Mouse (Mus musculus): ENCODE data around the gene Slc16a4. TPM values are rescaled to one million over a fixed set of nuclear protein-coding genes. Genes with fewer than 3 reads are reported as not detected.

The Slc16a4 gene
- polyA plus RNA-seq, 1 experiment from 2014 or later, result 2.4 TPM

- Histone ChIP-seq H3K4me2 (ENCODE audit: low read length) (no peak overlapping the region), H3K4me3 (replicated peaks; ENCODE audit: low read length) (no peak overlapping the region), H3K27ac (ENCODE audit: low read length) (peak overlapping the region; percentile 75), H3K4me1 (replicated peaks; ENCODE audit: control insufficient read depth, insufficient read depth, low read length) (peaks cover 18% of the 10 kb centered on the region), H3K9me3 (ENCODE audit: control insufficient read depth, low read length) (no peaks in the 10 kb centered on the region), H3K36me3 (ENCODE audit: control insufficient read depth, insufficient read depth) (no peaks in the 10 kb centered on the region), H3K9ac (replicated peaks; ENCODE audit: low read depth, low read length) (no peak overlapping the region), H3K27me3 (replicated peaks; ENCODE audit: control insufficient read depth, insufficient read depth, low read length) (no peaks in the 10 kb centered on the region)
- peak; percentile 30 for ATAC-seq
- WGBS, result 41% methylated on average over 5 of the region's 5 CpGs
Measured at GRCm38 (mm10) chr3:107257924-107258323, 33.1 kb upstream of the Slc16a4 start.

DNA sequence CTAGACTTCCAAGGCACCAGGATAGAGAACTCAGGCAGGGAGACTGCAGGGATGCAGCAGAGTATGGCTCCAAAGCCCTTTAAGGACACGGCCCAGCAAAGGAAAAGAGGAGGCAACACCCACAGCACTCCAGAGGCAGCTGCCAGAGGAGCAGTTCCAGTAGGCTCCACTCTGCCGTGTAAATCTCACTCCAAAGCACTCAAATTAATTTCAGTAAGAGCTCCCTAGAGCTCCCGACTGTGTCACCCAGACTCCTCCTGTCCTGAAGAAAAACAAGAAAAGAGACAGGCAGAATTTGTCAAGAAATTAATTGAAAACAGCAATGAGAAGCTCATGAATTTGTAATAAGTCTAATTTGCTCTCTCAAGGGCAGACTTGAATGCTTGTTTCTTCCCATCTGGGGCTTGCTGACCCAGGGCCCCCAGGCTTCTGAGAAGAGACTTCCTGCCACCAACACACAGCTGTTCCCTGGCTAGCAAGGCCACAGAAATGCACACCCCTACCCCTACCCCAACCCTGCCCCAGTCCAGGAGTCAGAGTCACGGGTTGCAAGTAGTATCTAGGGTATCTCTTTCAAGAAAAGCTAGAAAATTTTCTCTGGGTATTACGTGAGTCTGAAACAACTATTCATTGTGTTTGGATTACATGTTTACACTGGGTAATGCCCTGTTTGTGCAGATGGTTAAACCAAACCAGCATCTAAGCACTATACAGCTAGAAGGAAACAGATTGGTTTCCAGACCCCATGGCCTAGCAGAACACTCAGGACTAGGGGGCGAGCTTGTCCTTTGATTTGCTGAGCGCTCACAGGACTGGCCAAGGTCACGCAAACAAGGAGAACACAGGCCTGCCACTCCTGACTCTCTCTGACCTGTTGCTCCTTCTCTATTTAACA, 29.8 kb upstream of the Slc16a4 start:
- Histone ChIP-seq H3K9me3 (ENCODE audit: control insufficient read depth, low read length) (no peaks in the 10 kb centered on the region), H3K27ac (ENCODE audit: low read length) (peak overlapping the region; percentile 26), H3K9ac (replicated peaks; ENCODE audit: low read depth, low read length) (no peak overlapping the region), H3K27me3 (replicated peaks; ENCODE audit: control insufficient read depth, insufficient read depth, low read length) (no peaks in the 10 kb centered on the region), H3K36me3 (ENCODE audit: control insufficient read depth, insufficient read depth) (no peaks in the 10 kb centered on the region), H3K4me3 (replicated peaks; ENCODE audit: low read length) (no peak overlapping the region), H3K4me2 (ENCODE audit: low read length) (no peak overlapping the region), H3K4me1 (replicated peaks; ENCODE audit: control insufficient read depth, insufficient read depth, low read length) (peaks cover 18% of the 10 kb centered on the region)
- ATAC-seq, result peak; percentile 79
- 35% methylated on average over 8 of the region's 8 CpGs for WGBS

- no peaks in the 10 kb centered on the region for H3K36me3 ChIP-seq (ENCODE audit: control insufficient read depth, insufficient read depth)
- ATAC-seq, result no peak
- WGBS, result 31% methylated on average over 7 of the region's 7 CpGs
- peak overlapping the region; percentile 18; the same call in 1 of the 2 replicates for H3K27ac ChIP-seq (ENCODE audit: low read length)
- H3K9ac ChIP-seq (replicated peaks; ENCODE audit: low read depth, low read length), result no peak overlapping the region
- H3K9me3 ChIP-seq (ENCODE audit: control insufficient read depth, low read length), result no peaks in the 10 kb centered on the region
- H3K4me1 ChIP-seq (replicated peaks; ENCODE audit: control insufficient read depth, insufficient read depth, low read length), result peaks cover 18% of the 10 kb centered on the region
- no peak overlapping the region for H3K4me3 ChIP-seq (replicated peaks; ENCODE audit: low read length)
- H3K4me2 ChIP-seq (ENCODE audit: low read length), result no peak overlapping the region
- H3K27me3 ChIP-seq (replicated peaks; ENCODE audit: control insufficient read depth, insufficient read depth, low read length), result no peaks in the 10 kb centered on the region
Measured at GRCm38 (mm10) chr3:107261851-107262165, 29.2 kb upstream of the Slc16a4 start.

DNA sequence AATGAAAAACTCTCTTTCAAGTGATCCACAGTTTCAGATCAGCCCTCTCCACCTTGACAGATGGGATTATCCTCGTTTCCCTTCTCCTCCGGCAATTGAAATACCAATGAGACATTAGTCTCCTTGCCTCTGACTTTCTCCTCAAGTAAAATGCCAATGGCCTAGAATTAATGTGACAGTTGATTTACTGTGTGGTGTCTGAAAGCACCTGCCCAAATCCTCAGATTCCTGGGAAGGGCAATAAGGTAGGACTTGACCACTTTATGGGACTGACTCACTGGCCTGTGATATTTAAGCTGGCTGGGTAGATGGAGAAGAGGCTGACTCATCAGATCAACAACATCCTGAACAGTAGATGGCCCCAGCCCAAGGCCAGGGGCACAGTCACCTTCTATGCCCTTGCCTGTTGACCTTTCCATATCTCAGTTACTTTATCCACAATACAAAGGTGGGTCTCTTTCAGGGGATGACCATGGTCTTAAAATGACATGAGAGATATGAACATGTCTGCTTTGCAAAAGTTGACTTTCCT, 24.1 kb upstream of the Slc16a4 start:
- no peaks in the 10 kb centered on the region for H3K27me3 ChIP-seq (replicated peaks; ENCODE audit: control insufficient read depth, insufficient read depth, low read length)
- no peaks in the 10 kb centered on the region; the same call in 1 of the 2 replicates for H3K4me1 ChIP-seq (replicated peaks; ENCODE audit: control insufficient read depth, insufficient read depth, low read length)
- H3K27ac ChIP-seq (ENCODE audit: low read length), result no peak overlapping the region
- H3K4me2 ChIP-seq (ENCODE audit: low read length), result no peak overlapping the region
- H3K4me3 ChIP-seq (replicated peaks; ENCODE audit: low read length), result no peak overlapping the region
- ATAC-seq, result no peak
- no peaks in the 10 kb centered on the region for H3K9me3 ChIP-seq (ENCODE audit: control insufficient read depth, low read length)
- H3K36me3 ChIP-seq (ENCODE audit: control insufficient read depth, insufficient read depth), result no peaks in the 10 kb centered on the region
- H3K9ac ChIP-seq (replicated peaks; ENCODE audit: low read depth, low read length), result no peak overlapping the region
- 76% methylated on average over 2 of the region's 2 CpGs for WGBS

DNA sequence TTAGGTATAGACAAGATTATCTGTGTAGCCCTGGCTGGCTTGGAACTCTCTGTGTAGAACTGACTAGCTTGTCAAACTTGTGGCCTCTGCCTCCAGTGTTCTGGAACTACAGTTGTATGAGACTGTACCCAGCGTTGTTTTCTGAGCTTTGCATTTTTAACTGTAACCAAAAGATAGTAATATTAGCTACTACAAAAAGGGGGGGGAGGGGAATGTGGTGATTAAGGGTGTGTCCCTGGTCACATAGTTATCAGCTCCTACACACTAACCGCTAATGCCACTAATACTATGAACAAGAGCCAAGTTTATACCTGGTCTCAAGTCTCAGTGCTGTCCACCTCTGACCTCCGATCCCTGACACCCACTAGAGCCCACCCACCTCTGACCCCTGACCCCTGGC, 18.6 kb upstream of the Slc16a4 start:
- no peaks in the 10 kb centered on the region for H3K4me1 ChIP-seq (replicated peaks; ENCODE audit: control insufficient read depth, insufficient read depth, low read length)
- no peak overlapping the region for H3K4me2 ChIP-seq (ENCODE audit: low read length)
- ATAC-seq, result no peak
- no peak overlapping the region for H3K4me3 ChIP-seq (replicated peaks; ENCODE audit: low read length)
- WGBS, result 86% methylated on average over 3 of the region's 3 CpGs
- no peak overlapping the region for H3K27ac ChIP-seq (ENCODE audit: low read length)
- no peaks in the 10 kb centered on the region for H3K9me3 ChIP-seq (ENCODE audit: control insufficient read depth, low read length)
- H3K9ac ChIP-seq (replicated peaks; ENCODE audit: low read depth, low read length), result no peak overlapping the region
- no peaks in the 10 kb centered on the region for H3K36me3 ChIP-seq (ENCODE audit: control insufficient read depth, insufficient read depth)
- no peaks in the 10 kb centered on the region for H3K27me3 ChIP-seq (replicated peaks; ENCODE audit: control insufficient read depth, insufficient read depth, low read length)

- Histone ChIP-seq H3K4me3 (replicated peaks; ENCODE audit: low read length) (no peak overlapping the region), H3K4me1 (replicated peaks; ENCODE audit: control insufficient read depth, insufficient read depth, low read length) (peaks cover 4% of the 10 kb centered on the region; the same call in 1 of the 2 replicates), H3K4me2 (ENCODE audit: low read length) (no peak overlapping the region), H3K9me3 (ENCODE audit: control insufficient read depth, low read length) (no peaks in the 10 kb centered on the region), H3K27ac (ENCODE audit: low read length) (no peak overlapping the region), H3K27me3 (replicated peaks; ENCODE audit: control insufficient read depth, insufficient read depth, low read length) (no peaks in the 10 kb centered on the region), H3K36me3 (ENCODE audit: control insufficient read depth, insufficient read depth) (no peaks in the 10 kb centered on the region), H3K9ac (replicated peaks; ENCODE audit: low read depth, low read length) (no peak overlapping the region)
- peak; percentile 74 for ATAC-seq
- WGBS, result 13% methylated on average over 3 of the region's 3 CpGs
Measured at GRCm38 (mm10) chr3:107273820-107274219, 17.2 kb upstream of the Slc16a4 start.

DNA sequence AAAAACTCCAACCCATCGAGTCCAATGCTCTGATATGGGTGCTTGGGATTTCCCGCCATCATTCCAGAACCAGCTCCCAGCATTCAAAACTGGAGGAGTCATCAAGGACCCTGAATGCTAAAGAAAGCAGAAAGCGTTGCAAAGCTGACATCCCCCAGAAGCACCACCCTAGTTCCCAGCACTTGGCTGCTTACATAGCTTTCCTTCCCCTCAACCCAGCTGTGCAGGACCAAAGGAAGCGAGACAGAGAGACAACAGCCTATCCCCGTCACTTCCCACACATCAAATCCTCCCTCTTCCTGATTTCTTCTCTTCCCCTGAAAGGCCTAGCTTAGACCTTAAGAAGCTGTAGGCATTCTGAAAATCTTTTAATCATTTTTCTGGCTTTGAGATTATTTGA, 15.7 kb upstream of the Slc16a4 start:
- no peaks in the 10 kb centered on the region for H3K36me3 ChIP-seq (ENCODE audit: control insufficient read depth, insufficient read depth)
- no peaks in the 10 kb centered on the region for H3K27me3 ChIP-seq (replicated peaks; ENCODE audit: control insufficient read depth, insufficient read depth, low read length)
- no peak for ATAC-seq
- peaks cover 15% of the 10 kb centered on the region for H3K4me1 ChIP-seq (replicated peaks; ENCODE audit: control insufficient read depth, insufficient read depth, low read length)
- WGBS, result 73% methylated on average over 5 of the region's 5 CpGs
- no peak overlapping the region for H3K4me3 ChIP-seq (replicated peaks; ENCODE audit: low read length)
- no peak overlapping the region for H3K9ac ChIP-seq (replicated peaks; ENCODE audit: low read depth, low read length)
- no peak overlapping the region for H3K4me2 ChIP-seq (ENCODE audit: low read length)
- no peak overlapping the region for H3K27ac ChIP-seq (ENCODE audit: low read length)
- no peaks in the 10 kb centered on the region for H3K9me3 ChIP-seq (ENCODE audit: control insufficient read depth, low read length)

DNA sequence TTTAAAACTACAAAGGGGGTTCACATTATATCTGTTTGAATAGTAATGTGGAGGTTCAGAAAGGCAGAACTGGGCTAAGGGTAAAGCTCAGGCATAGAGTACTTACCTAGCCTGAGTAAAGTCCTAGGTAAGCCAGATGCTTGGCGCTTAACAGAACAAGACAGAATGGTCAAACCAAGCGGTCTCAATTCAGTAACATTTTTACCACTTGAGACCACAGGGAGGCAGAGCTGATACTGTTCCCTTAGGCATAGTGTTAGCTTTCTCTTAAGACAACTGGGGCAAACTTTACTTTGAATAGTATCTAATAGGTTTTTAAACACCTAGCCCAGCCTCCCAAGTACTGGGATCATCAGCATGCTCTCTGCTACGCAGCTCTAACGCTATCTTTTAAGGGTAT, 15.0 kb upstream of the Slc16a4 start:
- H3K36me3 ChIP-seq (ENCODE audit: control insufficient read depth, insufficient read depth), result no peaks in the 10 kb centered on the region
- no peak overlapping the region for H3K4me3 ChIP-seq (replicated peaks; ENCODE audit: low read length)
- H3K9ac ChIP-seq (replicated peaks; ENCODE audit: low read depth, low read length), result no peak overlapping the region
- H3K4me2 ChIP-seq (ENCODE audit: low read length), result no peak overlapping the region
- H3K27ac ChIP-seq (ENCODE audit: low read length), result no peak overlapping the region
- H3K27me3 ChIP-seq (replicated peaks; ENCODE audit: control insufficient read depth, insufficient read depth, low read length), result no peaks in the 10 kb centered on the region
- H3K4me1 ChIP-seq (replicated peaks; ENCODE audit: control insufficient read depth, insufficient read depth, low read length), result peaks cover 17% of the 10 kb centered on the region
- 53% methylated on average over 4 of the region's 4 CpGs for WGBS
- no peak for ATAC-seq
- no peaks in the 10 kb centered on the region for H3K9me3 ChIP-seq (ENCODE audit: control insufficient read depth, low read length)

- no peaks in the 10 kb centered on the region for H3K9me3 ChIP-seq (ENCODE audit: control insufficient read depth, low read length)
- no peaks in the 10 kb centered on the region for H3K36me3 ChIP-seq (ENCODE audit: control insufficient read depth, insufficient read depth)
- no peak overlapping the region for H3K27ac ChIP-seq (ENCODE audit: low read length)
- H3K4me1 ChIP-seq (replicated peaks; ENCODE audit: control insufficient read depth, insufficient read depth, low read length), result peaks cover 17% of the 10 kb centered on the region
- no peak overlapping the region for H3K9ac ChIP-seq (replicated peaks; ENCODE audit: low read depth, low read length)
- no peaks in the 10 kb centered on the region for H3K27me3 ChIP-seq (replicated peaks; ENCODE audit: control insufficient read depth, insufficient read depth, low read length)
- no peak for ATAC-seq
- 89% methylated on average over 3 of the region's 3 CpGs for WGBS
- H3K4me3 ChIP-seq (replicated peaks; ENCODE audit: low read length), result no peak overlapping the region
- H3K4me2 ChIP-seq (ENCODE audit: low read length), result no peak overlapping the region
Measured at GRCm38 (mm10) chr3:107276626-107277025, 14.4 kb upstream of the Slc16a4 start.

Measured in forebrain, embryonic 16.5 days (tissue).